Mouse (Mus musculus) G1E (cell line): ENCODE measurements around the gene Olfr963.

Source experiments
- CTCF ChIP-seq: IDR thresholded peaks from 2 replicates; pipeline ENCODE4 v1.5.1; 2012; ENCODE audit warnings: low read depth, low read length, inconsistent platforms, mixed read lengths
- GATA2 ChIP-seq: IDR thresholded peaks from 2 replicates; pipeline ENCODE4 v1.6.1; 2012; ENCODE audit warnings: low read depth, low read length, inconsistent platforms, borderline replicate concordance
- TAL1 ChIP-seq: conservative IDR thresholded peaks from 2 replicates; pipeline ENCODE4 v1.6.1; 2012; ENCODE audit warnings: low read depth, low read length, inconsistent platforms, mixed read lengths

DNA sequence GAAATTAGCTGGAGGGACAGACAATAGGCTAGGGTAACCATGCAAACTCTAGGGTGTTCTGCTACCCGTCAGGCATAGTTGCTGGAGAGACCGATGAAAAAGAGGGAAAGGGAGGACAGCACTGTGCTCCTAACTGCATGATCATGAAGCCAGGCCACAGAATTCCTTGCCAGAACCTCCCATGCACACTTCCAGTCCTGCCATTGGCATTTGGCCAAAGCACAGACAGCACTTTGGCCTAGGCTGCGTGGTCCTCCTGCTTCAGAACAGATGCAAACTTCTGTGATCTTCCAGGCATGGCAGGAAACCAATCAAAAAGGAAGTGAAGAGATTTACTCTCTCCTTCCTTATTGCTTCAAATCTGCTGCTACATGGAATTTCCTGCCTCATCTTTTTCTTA lies 42.0 kb downstream of the Olfr963 start:
- TF ChIP-seq CTCF (no peak), GATA2 (no peak), TAL1 (no peak)
